21 mouse cellular contexts compared by ENCODE assay signal in genomic region chr4:155871404-155871803, GRCm38 (mm10). TPM values are rescaled to one million over a fixed set of nuclear protein-coding genes. Genes with fewer than 3 reads are reported as not detected.
A peak's percentile ranks its signal among the peaks of the same experiment; 100 is the strongest.
DNase-seq lines count a peak whose midpoint lies in the region; ATAC-seq and TF ChIP-seq lines count a peak whose summit lies in the region.
"Had no signal": no experiment of that assay in that cellular context is flagged by ENCODE, and none has a peak within 500 bp of the region (broad histone marks: within the 10 kb centered on the region; RNA-seq: fewer than 3 reads in every experiment).

No protein-coding gene starts in this region.

- intact Hi-C loops in left cerebral cortex, postnatal 10 days (cut with DNase I), result no loop called here

- no peak for ATAC-seq in heart, embryonic 12.5 days (ENCODE audit: insufficient number of reproducible peaks, low FRiP score)
- no peak for ATAC-seq in midbrain, embryonic 11.5 days (ENCODE audit: low FRiP score)
- no peak for ATAC-seq in liver, embryonic 15.5 days (ENCODE audit: insufficient read depth)
- ATAC-seq: activated CD4-positive, CD25-positive, alpha-beta regulatory T cell, adult 4 months; forebrain, postnatal 0 days had no signal

- H3K27ac ChIP-seq in heart, embryonic 10.5 days, result no peak overlapping the region
- H3K27ac ChIP-seq in heart, embryonic 12.5 days (ENCODE audit: poor library complexity, severe bottlenecking), result no peak overlapping the region
- H3K27ac ChIP-seq in midbrain, embryonic 10.5 days (replicated peaks), result no peak overlapping the region
- H3K27ac ChIP-seq in midbrain, embryonic 11.5 days (ENCODE audit: low read depth, low read length), result no peak overlapping the region
- H3K27ac ChIP-seq in liver, embryonic 15.5 days (replicated peaks), result no peak overlapping the region
- H3K27ac ChIP-seq: hindbrain, embryonic 15.5 days; limb, embryonic 12.5 days; neural tube, embryonic 15.5 days had no signal

- peaks cover 75% of the 10 kb centered on the region for H3K79me2 ChIP-seq in C2C12 (ENCODE audit: control insufficient read depth, insufficient read depth)

- no peaks in the 10 kb centered on the region for H3K27me3 ChIP-seq in heart, embryonic 10.5 days (ENCODE audit: insufficient read depth, poor library complexity, severe bottlenecking)
- no peaks in the 10 kb centered on the region for H3K27me3 ChIP-seq in heart, embryonic 12.5 days (replicated peaks)
- H3K27me3 ChIP-seq in midbrain, embryonic 10.5 days (ENCODE audit: low read depth, poor library complexity, severe bottlenecking), result no peaks in the 10 kb centered on the region
- no peaks in the 10 kb centered on the region for H3K27me3 ChIP-seq in midbrain, embryonic 11.5 days (ENCODE audit: control insufficient read depth, insufficient read depth, low read length)
- H3K27me3 ChIP-seq in C2C12 (ENCODE audit: control insufficient read depth, insufficient read depth, insufficient read length), result no peaks in the 10 kb centered on the region
- H3K27me3 ChIP-seq in liver, embryonic 15.5 days, result no peaks in the 10 kb centered on the region
- H3K27me3 ChIP-seq: hindbrain, embryonic 15.5 days; limb, embryonic 12.5 days; neural tube, embryonic 15.5 days had no signal

- DNase-seq in heart, embryonic 10.5 days (ENCODE audit: low spot score), result no peak
- no peak for DNase-seq in midbrain, embryonic 10.5 days (ENCODE audit: low spot score)
- DNase-seq in midbrain, embryonic 11.5 days (ENCODE audit: low spot score, missing footprints), result no peak
- no peak for DNase-seq in left cerebral cortex, postnatal 10 days (ENCODE audit: extremely low spot score in 1 of 2, low spot score in 2 of 2)
- DNase-seq: cerebellum, adult 8-10 months; forebrain, postnatal 0 days; gastrocnemius, postnatal 14 days; heart, adult 18-20 months; kidney, adult 8-10 months; lung, adult 18-20 months; lung, postnatal 10 days; thymus, adult 18-20 months; thymus, postnatal 4 days had no signal

- H3K36me3 ChIP-seq in heart, embryonic 10.5 days, result peaks cover 57% of the 10 kb centered on the region
- H3K36me3 ChIP-seq in heart, embryonic 12.5 days, result peaks cover 51% of the 10 kb centered on the region
- H3K36me3 ChIP-seq in midbrain, embryonic 10.5 days, result peaks cover 63% of the 10 kb centered on the region
- H3K36me3 ChIP-seq in midbrain, embryonic 11.5 days (ENCODE audit: control insufficient read depth, insufficient read depth, low read length), result peaks cover 19% of the 10 kb centered on the region
- peaks cover 35% of the 10 kb centered on the region for H3K36me3 ChIP-seq in C2C12 (ENCODE audit: control insufficient read depth, insufficient read depth)
- H3K36me3 ChIP-seq in liver, embryonic 15.5 days (replicated peaks), result peaks cover 51% of the 10 kb centered on the region

- H3K79me3 ChIP-seq in C2C12 (ENCODE audit: low read depth), result peaks cover 32% of the 10 kb centered on the region

- H3ac ChIP-seq in C2C12 (ENCODE audit: control insufficient read depth, insufficient read length, low read depth), result no peak overlapping the region

- H3K4me2 ChIP-seq in heart, embryonic 12.5 days, result no peak overlapping the region
- no peak overlapping the region for H3K4me2 ChIP-seq in midbrain, embryonic 11.5 days
- H3K4me2 ChIP-seq in liver, embryonic 15.5 days, result peak overlapping the region; percentile 4; the same call in 1 of the 2 replicates
- H3K4me2 ChIP-seq: hindbrain, embryonic 15.5 days; limb, embryonic 12.5 days had no signal

- 0 out of 2 replicates have a peak overlapping the region, but pooled peaks have one; percentile 3 for H3K4me3 ChIP-seq in heart, embryonic 10.5 days
- no peak overlapping the region for H3K4me3 ChIP-seq in heart, embryonic 12.5 days
- peak overlapping the region; percentile 3; the same call in 1 of the 2 replicates for H3K4me3 ChIP-seq in midbrain, embryonic 10.5 days
- H3K4me3 ChIP-seq in midbrain, embryonic 11.5 days (ENCODE audit: low read depth, low read length), result no peak overlapping the region
- H3K4me3 ChIP-seq in C2C12 (ENCODE audit: insufficient read depth, poor library complexity, severe bottlenecking), result no peak overlapping the region
- H3K4me3 ChIP-seq in liver, embryonic 15.5 days (replicated peaks), result no peak overlapping the region
- H3K4me3 ChIP-seq: hindbrain, embryonic 15.5 days; limb, embryonic 12.5 days had no signal

- TF ChIP-seq CTCF in C2C12 (IDR thresholded peaks at IDR 0.05; ENCODE audit: control insufficient read depth, insufficient read depth, insufficient read length), result no peak

- H3K9me3 ChIP-seq in heart, embryonic 10.5 days, result no peaks in the 10 kb centered on the region
- H3K9me3 ChIP-seq in heart, embryonic 12.5 days (replicated peaks), result no peaks in the 10 kb centered on the region
- H3K9me3 ChIP-seq in midbrain, embryonic 10.5 days (replicated peaks), result no peaks in the 10 kb centered on the region
- no peaks in the 10 kb centered on the region for H3K9me3 ChIP-seq in midbrain, embryonic 11.5 days (ENCODE audit: control insufficient read depth, low read length)
- H3K9me3 ChIP-seq in liver, embryonic 15.5 days (replicated peaks), result no peaks in the 10 kb centered on the region
- H3K9me3 ChIP-seq: G1E; hindbrain, embryonic 15.5 days; limb, embryonic 12.5 days; neural tube, embryonic 15.5 days had no signal

- peaks cover 12% of the 10 kb centered on the region for H3K4me1 ChIP-seq in heart, embryonic 10.5 days
- H3K4me1 ChIP-seq in heart, embryonic 12.5 days (replicated peaks), result peaks cover 18% of the 10 kb centered on the region
- H3K4me1 ChIP-seq in midbrain, embryonic 10.5 days, result peaks cover 30% of the 10 kb centered on the region
- peaks cover 11% of the 10 kb centered on the region for H3K4me1 ChIP-seq in midbrain, embryonic 11.5 days (ENCODE audit: control insufficient read depth, insufficient read depth, low read length)
- peaks cover 42% of the 10 kb centered on the region for H3K4me1 ChIP-seq in liver, embryonic 15.5 days (replicated peaks)

- 91% methylated on average over 7 of the region's 7 CpGs for WGBS in heart, embryonic 10.5 days
- 88% methylated on average over 7 of the region's 7 CpGs for WGBS in heart, embryonic 12.5 days
- 95% methylated on average over 7 of the region's 7 CpGs for WGBS in midbrain, embryonic 10.5 days
- 95% methylated on average over 7 of the region's 7 CpGs for WGBS in midbrain, embryonic 11.5 days
- 72% methylated on average over 7 of the region's 7 CpGs for WGBS in liver, embryonic 15.5 days (ENCODE audit: insufficient replicate concordance)

- H3K9ac ChIP-seq in heart, embryonic 12.5 days, result no peak overlapping the region
- H3K9ac ChIP-seq in midbrain, embryonic 11.5 days (ENCODE audit: low read length), result no peak overlapping the region
- H3K9ac ChIP-seq in liver, embryonic 15.5 days, result no peak overlapping the region
- H3K9ac ChIP-seq: forebrain, postnatal 0 days; hindbrain, embryonic 15.5 days; limb, embryonic 12.5 days; neural tube, embryonic 15.5 days had no signal

RNA-seq across cellular contexts. Expression of gene Ints11, which starts 2.1 kb away (rescaled TPM):
- polyA plus RNA-seq in heart, embryonic 10.5 days (2016; fragmentation: Nextera tagmentation; extraction: Ambion mirVana), result 52.1 and 73.9 TPM in 2 replicates
- 37.8 and 38.3 TPM in 2 replicates for polyA plus RNA-seq in heart, embryonic 12.5 days (2016; fragmentation: Nextera tagmentation; extraction: Ambion mirVana)
- 114 and 116 TPM in 2 replicates for polyA plus RNA-seq in midbrain, embryonic 10.5 days (2016; fragmentation: Nextera tagmentation; extraction: Ambion mirVana)
- 102 and 103 TPM in 2 replicates for polyA plus RNA-seq in midbrain, embryonic 11.5 days (2014; fragmentation: Nextera tagmentation; extraction: Ambion mirVana)
- 68.4 TPM for polyA plus RNA-seq in C2C12 (2012; fragmentation: generic; extraction: Trizol)
- 34.3 and 37.6 TPM in 2 replicates for polyA plus RNA-seq in liver, embryonic 15.5 days (2015; fragmentation: Nextera tagmentation; extraction: Ambion mirVana)
- total RNA-seq in left cerebral cortex, postnatal 10 days (2021), result 10 to 100 TPM; 38.3 to 39.8 TPM

RNA-seq across cellular contexts. Expression of gene Cptp, which starts 2.2 kb away (rescaled TPM):
- 14.0 and 16.2 TPM in 2 replicates for polyA plus RNA-seq in heart, embryonic 10.5 days (2016; fragmentation: Nextera tagmentation; extraction: Ambion mirVana)
- polyA plus RNA-seq in heart, embryonic 12.5 days (2016; fragmentation: Nextera tagmentation; extraction: Ambion mirVana), result 9.2 and 10.1 TPM in 2 replicates
- polyA plus RNA-seq in midbrain, embryonic 10.5 days (2016; fragmentation: Nextera tagmentation; extraction: Ambion mirVana), result 21.6 and 24.6 TPM in 2 replicates
- polyA plus RNA-seq in midbrain, embryonic 11.5 days (2014; fragmentation: Nextera tagmentation; extraction: Ambion mirVana), result 24.7 and 24.8 TPM in 2 replicates
- 11.8 TPM for polyA plus RNA-seq in C2C12 (2012; fragmentation: generic; extraction: Trizol)
- polyA plus RNA-seq in liver, embryonic 15.5 days (2015; fragmentation: Nextera tagmentation; extraction: Ambion mirVana), result 7.5 and 8.9 TPM in 2 replicates
- total RNA-seq in left cerebral cortex, postnatal 10 days (2021), result 10 to 100 TPM; 29.6 to 30.8 TPM

RNA-seq across cellular contexts. Expression of gene Tas1r3, which starts 8.2 kb away (rescaled TPM):
- 0.13 and 0.14 TPM in 2 replicates for polyA plus RNA-seq in heart, embryonic 10.5 days (2016; fragmentation: Nextera tagmentation; extraction: Ambion mirVana)
- polyA plus RNA-seq in heart, embryonic 12.5 days (2016; fragmentation: Nextera tagmentation; extraction: Ambion mirVana), result 0.13 and 0.19 TPM in 2 replicates
- polyA plus RNA-seq in midbrain, embryonic 10.5 days (2016; fragmentation: Nextera tagmentation; extraction: Ambion mirVana), result 0.22 and 0.41 TPM in 2 replicates
- 0.34 and 0.59 TPM in 2 replicates for polyA plus RNA-seq in midbrain, embryonic 11.5 days (2014; fragmentation: Nextera tagmentation; extraction: Ambion mirVana)
- 0.08 TPM for polyA plus RNA-seq in C2C12 (2012; fragmentation: generic; extraction: Trizol)
- 0.08 and 0.15 TPM in 2 replicates for polyA plus RNA-seq in liver, embryonic 15.5 days (2015; fragmentation: Nextera tagmentation; extraction: Ambion mirVana)
- under 1 TPM; 0.13 to 0.22 TPM for total RNA-seq in left cerebral cortex, postnatal 10 days (2021)

RNA-seq across cellular contexts. Expression of gene Pusl1, which starts 20.2 kb away (rescaled TPM):
- polyA plus RNA-seq in heart, embryonic 10.5 days (2016; fragmentation: Nextera tagmentation; extraction: Ambion mirVana), result 43.8 and 43.9 TPM in 2 replicates
- 31.2 and 31.5 TPM in 2 replicates for polyA plus RNA-seq in heart, embryonic 12.5 days (2016; fragmentation: Nextera tagmentation; extraction: Ambion mirVana)
- polyA plus RNA-seq in midbrain, embryonic 10.5 days (2016; fragmentation: Nextera tagmentation; extraction: Ambion mirVana), result 50.7 and 53.4 TPM in 2 replicates
- 37.2 and 39.4 TPM in 2 replicates for polyA plus RNA-seq in midbrain, embryonic 11.5 days (2014; fragmentation: Nextera tagmentation; extraction: Ambion mirVana)
- polyA plus RNA-seq in C2C12 (2012; fragmentation: generic; extraction: Trizol), result 30.7 TPM
- 14.3 and 15.6 TPM in 2 replicates for polyA plus RNA-seq in liver, embryonic 15.5 days (2015; fragmentation: Nextera tagmentation; extraction: Ambion mirVana)
- 10 to 100 TPM; 66.0 to 71.2 TPM for total RNA-seq in left cerebral cortex, postnatal 10 days (2021)

RNA-seq across cellular contexts. Expression of gene Acap3, which starts 20.2 kb away (rescaled TPM):
- polyA plus RNA-seq in heart, embryonic 10.5 days (2016; fragmentation: Nextera tagmentation; extraction: Ambion mirVana), result 12.3 and 13.3 TPM in 2 replicates
- polyA plus RNA-seq in heart, embryonic 12.5 days (2016; fragmentation: Nextera tagmentation; extraction: Ambion mirVana), result 13.8 and 14.2 TPM in 2 replicates
- 24.3 and 38.4 TPM in 2 replicates for polyA plus RNA-seq in midbrain, embryonic 10.5 days (2016; fragmentation: Nextera tagmentation; extraction: Ambion mirVana)
- 25.6 and 27.5 TPM in 2 replicates for polyA plus RNA-seq in midbrain, embryonic 11.5 days (2014; fragmentation: Nextera tagmentation; extraction: Ambion mirVana)
- polyA plus RNA-seq in C2C12 (2012; fragmentation: generic; extraction: Trizol), result 31.0 TPM
- 6.5 and 8.5 TPM in 2 replicates for polyA plus RNA-seq in liver, embryonic 15.5 days (2015; fragmentation: Nextera tagmentation; extraction: Ambion mirVana)
- total RNA-seq in left cerebral cortex, postnatal 10 days (2021), result 100 to 1,000 TPM; 144 to 146 TPM

Comparison
In these comparisons a context has a peak if more than half of its experiments do, and no peak if none do; other contexts are left out.
1. H3K4me3 ChIP-seq: peak in heart, embryonic 10.5 days (single experiment) and midbrain, embryonic 10.5 days (single experiment); none in heart, embryonic 12.5 days (single experiment), midbrain, embryonic 11.5 days (single experiment), C2C12 (single experiment) and liver, embryonic 15.5 days (single experiment).